Mouse (Mus musculus): Measurements from ENCODE around the gene Wdr17.

The Wdr17 gene

DNA sequence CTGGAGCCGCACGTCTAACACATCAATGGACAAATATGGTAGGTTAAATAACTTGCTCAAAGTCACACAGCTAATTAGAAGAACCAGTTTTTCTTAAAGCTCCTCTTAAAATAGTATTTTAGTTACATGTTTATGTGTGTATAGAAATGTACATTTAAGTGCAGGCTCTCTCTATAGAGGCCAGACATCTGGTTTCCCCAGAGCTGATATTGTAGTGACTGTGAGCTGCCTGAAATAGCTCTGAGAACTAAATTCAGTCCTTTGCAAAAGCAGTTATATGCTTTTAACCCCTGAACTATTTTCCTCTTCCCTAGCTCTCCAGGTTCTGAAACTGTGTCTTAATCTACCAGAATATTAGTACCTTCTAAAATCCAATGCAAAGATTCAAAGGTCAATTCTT lies 289.6 kb downstream of the Wdr17 start:
- no peak for DNase-seq (ENCODE audit: low spot score)

DNA sequence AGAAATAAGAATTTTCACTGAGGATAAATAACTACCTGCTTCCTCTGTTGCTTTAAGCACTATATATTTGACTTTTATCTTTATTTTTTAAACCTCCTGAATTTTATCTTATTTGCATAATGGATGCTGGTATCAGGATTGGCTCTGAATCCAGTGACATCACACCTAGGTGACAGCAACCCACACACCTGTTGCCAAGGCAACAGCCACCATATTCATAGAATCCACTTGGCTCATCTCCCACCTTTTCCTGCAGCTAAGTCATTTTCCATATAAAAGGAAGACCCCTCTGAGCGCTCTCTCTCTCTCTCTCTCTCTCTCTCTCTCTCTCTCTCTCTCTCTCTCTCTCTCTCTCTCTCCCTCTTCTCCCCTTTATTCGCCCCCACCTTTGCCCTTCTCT lies 290.0 kb downstream of the Wdr17 start:
- no peak for DNase-seq (ENCODE audit: low spot score)

DNA sequence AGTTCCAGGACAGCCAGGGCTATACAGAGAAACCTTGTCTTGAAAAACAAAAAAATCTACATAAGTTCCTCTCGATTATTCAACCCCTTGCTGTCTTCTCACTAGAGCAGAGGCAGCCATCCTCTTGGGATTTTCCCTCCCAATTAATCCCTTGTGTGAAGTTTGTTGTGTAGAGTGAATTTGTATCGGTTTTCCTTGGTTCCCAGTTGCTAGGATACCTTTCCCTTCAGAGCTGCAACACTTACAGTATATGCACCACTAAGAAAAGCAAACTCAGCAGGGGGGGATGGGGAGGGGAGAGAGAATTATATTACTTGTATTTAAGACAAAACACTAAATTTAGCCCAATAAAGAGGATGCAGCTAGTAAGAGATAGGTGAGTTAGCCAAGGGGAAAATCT lies 290.9 kb downstream of the Wdr17 start:
- no peak for DNase-seq (ENCODE audit: low spot score)

DNA sequence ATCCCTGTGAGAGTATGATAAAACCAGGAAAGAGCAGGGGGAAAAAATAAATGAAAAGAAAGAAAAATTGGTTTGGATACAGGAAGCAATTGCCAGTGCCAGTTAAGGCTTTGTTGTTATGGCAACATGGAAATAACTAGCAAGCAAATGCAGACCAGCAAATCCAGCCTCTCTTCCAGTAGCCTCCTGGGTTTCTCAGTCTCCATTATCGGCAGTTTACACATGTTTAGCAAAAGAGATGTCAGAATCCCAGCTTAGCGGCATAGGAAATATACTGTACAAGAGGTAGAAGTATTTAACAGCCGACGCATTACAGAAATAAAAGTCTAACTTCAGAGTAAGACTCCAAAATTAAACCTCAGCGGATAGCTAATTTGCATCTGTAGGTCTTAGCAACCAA lies 292.4 kb downstream of the Wdr17 start:
- DNase-seq (ENCODE audit: low spot score) = no peak

DNA sequence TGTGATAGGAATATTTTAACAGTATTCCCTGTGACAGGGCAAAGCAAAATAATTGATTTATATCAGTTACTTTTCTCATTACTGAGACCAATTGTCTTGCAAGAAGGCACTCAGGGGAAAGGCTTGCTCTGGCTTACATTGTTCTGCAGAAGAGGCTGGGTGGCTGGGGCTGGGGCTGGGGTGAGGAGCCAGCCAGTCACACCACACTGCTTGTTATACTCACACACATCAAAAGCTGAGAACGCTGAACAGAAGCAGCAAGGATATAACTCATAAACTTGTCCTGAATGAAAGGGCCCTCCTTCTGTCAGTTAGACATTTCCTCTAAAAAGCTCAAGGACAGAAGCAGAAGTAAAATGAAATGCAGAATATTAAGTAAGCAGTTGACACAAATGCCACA lies 304.1 kb downstream of the Wdr17 start:
- no peak for DNase-seq (ENCODE audit: low spot score)

DNA sequence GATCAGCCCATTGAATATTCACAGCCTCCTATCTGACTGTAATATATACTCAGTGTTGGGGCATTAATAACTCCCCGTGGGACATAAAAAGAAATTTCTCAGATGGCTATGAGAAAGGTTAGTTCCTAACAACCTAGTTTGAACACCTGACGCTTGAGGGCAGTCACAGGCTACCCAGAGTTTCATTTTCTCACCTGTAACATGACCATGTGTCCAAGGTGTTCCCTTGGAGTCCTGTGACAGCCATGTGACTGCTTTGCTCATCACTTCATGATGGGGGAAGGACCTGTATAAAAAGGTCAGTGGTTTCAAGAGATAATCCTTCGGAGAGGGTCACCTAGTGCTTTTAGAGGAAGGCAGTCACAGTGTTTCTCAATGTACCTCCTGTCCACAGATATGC lies 305.5 kb downstream of the Wdr17 start:
- DNase-seq (ENCODE audit: low spot score) = no peak
